Mouse (Mus musculus) thymus, adult 2 months (tissue): ENCODE measurements around the gene Plxna4.

Experiments
- CTCF ChIP-seq: fragments of 200-500 bp; IDR thresholded peaks from 2 replicates; pipeline ENCODE4 v1.5.1; 2012; ENCODE audit warnings: mild to moderate bottlenecking, control low read depth, low read length, moderate library complexity, borderline replicate concordance; ENCODE audit not compliant: control insufficient read depth, poor library complexity, insufficient read depth; ENCODE audit errors: extremely low read depth
- POLR2A ChIP-seq: fragments of 200-500 bp; IDR thresholded peaks from 2 replicates; pipeline ENCODE4 v1.6.1; 2012; ENCODE audit warnings: mild to moderate bottlenecking, low read length, control low read depth, moderate library complexity; ENCODE audit not compliant: control insufficient read depth, poor library complexity, insufficient read depth; ENCODE audit errors: extremely low read depth

DNA sequence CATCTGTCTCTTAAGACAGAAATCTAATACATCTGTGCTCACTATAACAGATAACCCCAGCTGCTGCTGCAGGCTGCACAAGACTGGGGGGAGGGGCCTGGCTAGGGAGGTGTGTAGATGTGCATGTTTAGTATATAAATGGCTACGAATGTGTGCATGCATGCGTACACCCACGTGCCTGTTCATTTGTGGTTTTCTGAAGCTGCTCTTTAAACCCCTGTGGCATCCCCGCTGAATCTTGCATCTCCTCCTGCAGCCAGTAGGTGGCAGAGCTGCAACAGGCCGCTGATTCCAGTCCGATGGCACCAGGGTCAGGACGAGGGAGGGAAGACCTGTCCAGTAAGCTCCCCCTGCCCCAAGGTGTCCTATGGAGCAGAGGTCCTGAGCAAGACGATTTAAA is 260.0 kb downstream of the Plxna4 start:
- TF ChIP-seq POLR2A (no peak), CTCF (peak; percentile 82)
